Mouse (Mus musculus) neural tube, embryonic 14.5 days (tissue): Measurements from ENCODE around the gene Apof. TPM values are rescaled to one million over a fixed set of nuclear protein-coding genes. Genes with fewer than 3 reads are reported as not detected.
"Not testable (repeated sequence)": the region's sequence is repeated elsewhere in the genome, so short reads cannot be mapped to it uniquely, and the experiment has no call there.

Experiments
- ATAC-seq: fragments of 200-750 bp; cut with Nextera tagmentation; 2 replicates; pipeline ENCODE4 v1.8.0; 2017; ENCODE audit warnings: low read depth, mild to moderate bottlenecking, moderate TSS enrichment, moderate library complexity
- H3K27ac ChIP-seq: fragments of 300-500 bp; sonication (generic); 2 replicates; pipeline ENCODE4 v1.5.1; 2014; ENCODE audit warnings: low read depth, mild to moderate bottlenecking, control low read depth, low read length, moderate library complexity, mixed read lengths
- H3K27me3 ChIP-seq: fragments of 300-500 bp; sonication (generic); 2 replicates; pipeline ENCODE4 v1.6.1; 2014; ENCODE audit warnings: low read length; ENCODE audit not compliant: control insufficient read depth, insufficient read depth
- H3K36me3 ChIP-seq: fragments of 300-500 bp; sonication (generic); 2 replicates; pipeline ENCODE4 v1.6.1; 2014; ENCODE audit warnings: low read length, mixed read lengths; ENCODE audit not compliant: control insufficient read depth, insufficient read depth
- H3K4me1 ChIP-seq: fragments of 300-500 bp; sonication (generic); 2 replicates; pipeline ENCODE4 v1.6.1; 2014; ENCODE audit warnings: low read length; ENCODE audit not compliant: control insufficient read depth, insufficient read depth
- H3K4me2 ChIP-seq: fragments of 300-500 bp; sonication (generic); 2 replicates; pipeline ENCODE4 v1.6.1; 2014; ENCODE audit warnings: mild to moderate bottlenecking, low read depth, low read length, control low read depth
- H3K4me3 ChIP-seq: fragments of 300-500 bp; sonication (generic); 2 replicates; pipeline ENCODE4 v1.5.1; 2014; ENCODE audit warnings: low read depth, low read length, control low read depth, mixed read lengths
- H3K9ac ChIP-seq: fragments of 300-500 bp; sonication (generic); replicated peaks from 2 replicates; pipeline ENCODE4 v1.6.1; 2014; ENCODE audit warnings: low read depth, mild to moderate bottlenecking, control low read depth, low read length, mixed read lengths
- H3K9me3 ChIP-seq: fragments of 300-500 bp; sonication (generic); 2 replicates; pipeline ENCODE4 v1.6.1; 2016; ENCODE audit warnings: low read length; ENCODE audit not compliant: control insufficient read depth
- WGBS: fragments of 180-500 bp; shearing (Covaris S2); extraction: QIAGEN DNeasy Blood & Tissue Kit; methylation state at CpG from one replicate; pipeline ENCODE4 v1.1.7; 2014; 5-methylcytosine and 5-hydroxymethylcytosine counted together
- polyA plus RNA-seq: library from polyadenylated mRNA; unstranded; fragments of >200 nt; fragmentation: Nextera tagmentation; extraction: Ambion mirVana; gene quantifications from 2 replicates; pipeline ENCODE4 v1.2.1, GENCODE M21; 2014

Apof gene
- polyA plus RNA-seq, 1 experiment from 2014 or later: not detected

DNA sequence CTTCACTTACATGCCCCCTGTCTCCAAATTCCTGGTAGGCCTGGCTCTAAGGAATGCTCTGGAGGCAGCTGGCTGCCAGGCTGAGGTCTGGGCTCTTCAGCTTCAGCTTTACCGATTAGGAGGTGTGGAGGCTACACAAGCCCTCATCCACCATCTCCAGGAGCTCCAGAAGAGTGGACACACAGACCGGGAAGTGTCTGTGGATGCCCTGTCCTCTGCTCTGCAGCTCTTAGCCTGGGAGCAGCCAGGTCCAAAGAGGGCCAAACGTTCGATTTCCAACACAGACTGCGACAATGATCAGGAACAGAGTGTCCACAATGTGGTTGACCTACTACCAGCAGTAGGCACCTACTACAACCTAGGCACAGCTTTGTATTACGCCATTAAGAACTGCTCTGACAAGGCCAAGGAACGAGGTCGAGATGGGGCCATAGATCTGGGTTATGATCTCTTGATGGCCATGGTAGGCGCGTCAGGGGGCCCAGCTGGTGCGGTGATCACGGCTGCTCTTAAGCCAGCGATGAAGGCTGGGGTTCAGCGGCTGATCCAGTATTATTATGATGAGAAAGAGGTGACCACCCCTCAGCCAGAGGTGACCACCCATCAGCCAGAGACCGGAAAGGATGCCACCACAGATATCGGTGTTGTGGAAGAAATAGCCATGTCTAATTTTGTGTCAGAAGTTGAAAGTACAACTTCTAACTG, 887 bp downstream of the Apof start:
- Histone ChIP-seq H3K36me3 (no peaks in the 10 kb centered on the region), H3K4me1 (peaks cover 4% of the 10 kb centered on the region; the same call in 1 of the 2 replicates), H3K27ac (no peak overlapping the region), H3K9me3 (no peaks in the 10 kb centered on the region), H3K4me2 (no peak overlapping the region; the same call in 1 of the 2 replicates), H3K27me3 (no peaks in the 10 kb centered on the region), H3K9ac (no peak overlapping the region), H3K4me3 (peak overlapping the region; percentile 69; the same call in 1 of the 2 replicates)
- no peak for ATAC-seq
- 88% methylated on average over 16 of the region's 16 CpGs for WGBS

DNA sequence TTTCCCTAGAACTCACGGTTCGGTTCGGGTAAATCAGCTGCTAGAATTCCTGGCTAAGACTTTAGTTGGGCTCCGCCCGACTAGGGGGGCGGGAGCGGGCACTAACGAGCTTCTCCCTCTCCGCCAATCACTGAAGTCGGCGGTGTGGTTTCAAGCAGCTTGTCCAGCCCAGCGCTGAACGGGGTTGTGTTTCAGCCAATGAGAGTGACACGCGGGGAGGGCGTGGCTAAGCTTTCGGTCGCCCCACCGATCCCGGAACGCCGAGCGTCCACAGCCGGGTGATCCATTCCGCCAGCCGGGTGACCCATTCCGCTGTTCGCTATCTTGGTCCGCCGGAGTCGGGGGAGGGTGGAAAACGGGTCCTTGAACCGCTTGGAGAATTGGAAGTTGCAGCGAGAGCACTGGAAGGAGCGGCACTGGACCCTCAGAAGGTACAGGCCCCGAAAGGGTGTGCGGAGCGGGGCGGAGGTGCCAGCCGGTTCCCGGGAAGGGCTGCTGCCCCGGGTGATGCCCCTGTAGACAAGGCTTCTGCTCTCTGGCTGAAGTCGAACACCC, 1.9 kb downstream of the Apof start, which contains the start of gene Stat2:
Gene Stat2 (plus strand): TSS at position 273 of the 555 bp plus-strand sequence.
- peak; percentile 100 for ATAC-seq

DNA sequence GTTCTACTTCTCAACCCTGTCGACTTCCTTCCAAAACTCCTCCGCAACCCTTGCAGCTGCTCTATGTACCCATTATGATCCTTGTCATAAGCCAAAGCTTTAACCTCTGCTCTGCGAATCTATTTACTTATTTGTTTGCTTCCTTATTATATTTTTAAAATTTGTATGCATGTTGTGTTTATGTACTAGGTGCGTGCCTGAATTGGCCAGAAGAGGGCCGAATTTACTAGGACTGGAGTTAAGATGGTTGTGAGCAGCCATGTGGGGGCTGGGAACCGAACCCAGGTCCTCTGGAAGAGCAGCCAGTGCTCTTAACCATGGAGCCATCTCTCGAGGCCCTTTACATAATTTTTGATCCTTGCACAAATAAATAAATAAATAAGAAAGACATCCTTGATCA, 2.4 kb downstream of the Apof start:
- Histone ChIP-seq H3K9ac (peak overlapping the region; percentile 61), H3K4me3 (peak overlapping the region; percentile 69), H3K9me3 (no peaks in the 10 kb centered on the region), H3K36me3 (no peaks in the 10 kb centered on the region), H3K27ac (peak overlapping the region; percentile 80), H3K4me1 (peaks cover 4% of the 10 kb centered on the region; the same call in 1 of the 2 replicates), H3K27me3 (no peaks in the 10 kb centered on the region), H3K4me2 (peak overlapping the region; percentile 54)
- ATAC-seq: no peak
- WGBS: 49% methylated on average over 7 of the region's 7 CpGs

More for the DNA sequence above, 1.9 kb downstream of the Apof start, which contains the start of gene Stat2:
- H3K4me3 ChIP-seq: peak within 1 kb of the TSS; percentile 69
- H3K9ac ChIP-seq: peak within 1 kb of the TSS; percentile 61
- H3K9me3 ChIP-seq: no peaks in the 10 kb centered on the region
- WGBS: under 1% methylated on average over 42 of the region's 43 CpGs
- H3K36me3 ChIP-seq: no peaks in the 10 kb centered on the region
- H3K27ac ChIP-seq: peak within 1 kb of the TSS; percentile 80
- no peaks in the 10 kb centered on the region for H3K27me3 ChIP-seq
- H3K4me1 ChIP-seq: peaks cover 4% of the 10 kb centered on the region; the same call in 1 of the 2 replicates
- peak within 1 kb of the TSS; percentile 54 for H3K4me2 ChIP-seq

DNA sequence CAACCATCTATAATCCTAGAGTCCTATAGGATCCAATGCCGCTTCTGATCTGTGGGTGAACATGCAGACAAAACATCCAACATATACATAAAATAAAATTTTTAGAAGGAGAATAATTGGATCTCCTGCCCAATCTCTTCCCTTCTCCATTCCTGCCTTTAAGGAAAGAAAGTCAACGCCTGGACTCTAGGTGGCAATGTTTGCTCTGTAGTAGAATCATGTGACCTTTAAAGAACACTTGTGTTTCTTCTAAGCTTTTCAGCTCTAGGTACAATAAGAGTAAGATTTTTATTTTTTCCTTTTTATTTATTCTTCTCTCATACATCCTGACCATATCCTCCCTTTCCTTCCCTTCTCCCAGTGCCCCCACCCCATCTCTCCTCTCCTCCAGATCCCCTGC, 3.4 kb downstream of the Apof start:
- 65% methylated on average over 2 of the region's 2 CpGs for WGBS

DNA sequence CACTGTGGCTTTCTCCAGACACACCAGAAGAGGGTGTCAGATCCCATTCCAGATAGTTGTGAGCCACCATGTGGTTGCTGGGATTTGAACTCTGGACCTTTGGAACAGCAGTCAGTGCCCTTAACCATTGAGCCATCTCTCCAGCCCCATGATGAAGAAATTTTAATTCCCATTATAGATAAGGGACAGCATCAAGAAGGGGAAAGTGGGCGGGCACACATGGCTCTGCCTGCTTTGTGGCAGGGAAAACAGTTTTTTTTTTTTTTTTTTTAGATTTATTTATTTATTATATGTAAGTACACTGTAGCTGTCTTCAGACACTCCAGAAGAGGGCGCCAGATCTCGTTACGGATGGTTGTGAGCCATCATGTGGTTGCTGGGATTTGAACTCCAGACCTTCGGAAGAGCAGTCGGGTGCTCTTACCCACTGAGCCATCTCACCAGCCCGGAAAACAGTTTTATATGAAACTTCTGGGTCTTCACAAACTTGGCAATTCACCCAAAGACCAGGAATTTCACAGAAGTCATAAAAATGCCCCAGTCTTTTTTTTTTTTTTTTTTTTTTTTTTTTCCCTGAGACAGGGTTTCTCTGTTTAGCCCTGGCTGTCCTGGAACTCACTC, 4.5 kb downstream of the Apof start:
- WGBS: 90% methylated on average over 4 of the region's 7 CpGs
- not testable (repeated sequence) for H3K4me1 ChIP-seq

More for the DNA sequence above, 3.4 kb downstream of the Apof start:
- H3K4me2 ChIP-seq: no peak overlapping the region
- H3K9me3 ChIP-seq: no peaks in the 10 kb centered on the region
- H3K27ac ChIP-seq: no peak overlapping the region
- no peak for ATAC-seq
- no peaks in the 10 kb centered on the region for H3K27me3 ChIP-seq
- no peaks in the 10 kb centered on the region for H3K36me3 ChIP-seq
- H3K9ac ChIP-seq: no peak overlapping the region
- no peak overlapping the region for H3K4me3 ChIP-seq
- H3K4me1 ChIP-seq: peaks cover 4% of the 10 kb centered on the region; the same call in 1 of the 2 replicates

DNA sequence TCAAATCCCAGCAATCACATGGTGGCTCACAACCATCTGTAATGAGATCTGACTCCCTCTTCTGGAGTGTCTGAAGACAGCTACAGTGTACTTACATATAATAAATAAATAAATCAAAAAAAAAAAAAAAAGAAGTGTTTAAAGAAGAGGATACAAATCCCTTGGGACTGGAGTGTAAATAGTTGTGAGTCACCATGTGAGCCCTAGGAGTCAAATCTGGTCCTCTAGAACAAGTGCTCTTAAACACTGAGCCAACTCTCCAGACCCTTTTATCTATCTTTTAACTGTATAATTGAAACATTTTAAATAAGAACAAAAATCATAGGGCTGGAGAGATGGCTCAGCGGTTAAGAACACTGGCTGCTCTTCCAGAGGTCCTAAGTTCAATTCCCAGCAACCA, 6.9 kb downstream of the Apof start:
- WGBS: 100% methylated on average over 1 of the region's 1 CpGs

More for the DNA sequence above, 4.5 kb downstream of the Apof start:
- not testable (repeated sequence) for H3K4me2 ChIP-seq, H3K27ac ChIP-seq, H3K9me3 ChIP-seq, H3K27me3 ChIP-seq, H3K36me3 ChIP-seq, ATAC-seq, H3K4me3 ChIP-seq, H3K9ac ChIP-seq

DNA sequence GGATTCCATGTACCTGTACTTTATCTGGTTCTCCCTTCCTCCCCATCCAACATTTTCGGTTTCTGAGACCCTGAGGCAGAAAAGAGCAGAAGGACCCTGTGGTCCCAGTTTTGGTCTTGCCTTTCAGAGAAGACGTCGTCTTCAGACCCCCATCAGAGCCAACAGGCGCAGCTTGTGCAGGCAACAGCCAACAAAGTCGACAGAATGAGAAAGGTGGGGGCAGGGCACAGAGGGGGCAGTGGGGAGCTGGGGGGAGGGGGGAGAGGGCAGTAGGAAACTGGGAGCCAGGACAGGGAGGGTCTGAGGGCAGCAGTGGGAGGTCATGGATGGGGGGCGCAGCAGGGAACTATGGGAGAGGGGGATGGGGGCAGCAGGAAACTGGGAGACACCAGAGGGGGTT, 9.7 kb downstream of the Apof start:
- Histone ChIP-seq H3K36me3 (peaks cover 24% of the 10 kb centered on the region), H3K4me1 (no peaks in the 10 kb centered on the region), H3K9me3 (no peaks in the 10 kb centered on the region), H3K27ac (no peak overlapping the region), H3K4me3 (no peak overlapping the region), H3K9ac (no peak overlapping the region), H3K4me2 (no peak overlapping the region), H3K27me3 (no peaks in the 10 kb centered on the region)
- no peak for ATAC-seq
- 53% methylated on average over 5 of the region's 6 CpGs for WGBS

More for the DNA sequence above, 6.9 kb downstream of the Apof start:
- not testable (repeated sequence) for H3K27ac ChIP-seq, H3K9me3 ChIP-seq, H3K27me3 ChIP-seq, H3K4me1 ChIP-seq, H3K4me2 ChIP-seq, ATAC-seq, H3K4me3 ChIP-seq, H3K9ac ChIP-seq
- peaks cover 12% of the 10 kb centered on the region; the same call in 1 of the 2 replicates for H3K36me3 ChIP-seq

DNA sequence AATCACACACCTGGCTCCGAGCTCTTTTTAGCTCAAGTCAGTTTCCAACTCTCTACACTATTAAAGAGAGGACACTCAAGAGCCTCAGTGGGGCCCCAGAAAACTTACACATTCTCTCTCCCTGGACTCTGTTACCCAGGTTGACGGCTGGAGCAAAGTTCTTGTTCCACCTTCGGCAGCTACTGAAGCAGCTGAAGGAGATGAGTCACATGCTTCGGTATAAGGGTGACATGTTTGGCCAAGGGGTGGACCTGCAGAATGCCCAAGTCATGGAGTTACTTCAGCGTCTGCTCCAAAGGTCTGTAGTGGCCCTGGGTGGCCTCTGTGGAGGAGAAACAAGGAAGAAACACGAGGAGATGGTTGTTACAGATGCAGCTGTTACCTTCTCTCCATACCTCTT, 12.5 kb downstream of the Apof start:
- WGBS: 90% methylated on average over 6 of the region's 6 CpGs
- no peaks in the 10 kb centered on the region for H3K27me3 ChIP-seq
- H3K27ac ChIP-seq: no peak overlapping the region
- no peak overlapping the region for H3K4me2 ChIP-seq
- H3K4me1 ChIP-seq: no peaks in the 10 kb centered on the region
- H3K4me3 ChIP-seq: no peak overlapping the region
- peaks cover 38% of the 10 kb centered on the region for H3K36me3 ChIP-seq
- H3K9me3 ChIP-seq: no peaks in the 10 kb centered on the region
- no peak overlapping the region for H3K9ac ChIP-seq
- ATAC-seq: no peak

DNA sequence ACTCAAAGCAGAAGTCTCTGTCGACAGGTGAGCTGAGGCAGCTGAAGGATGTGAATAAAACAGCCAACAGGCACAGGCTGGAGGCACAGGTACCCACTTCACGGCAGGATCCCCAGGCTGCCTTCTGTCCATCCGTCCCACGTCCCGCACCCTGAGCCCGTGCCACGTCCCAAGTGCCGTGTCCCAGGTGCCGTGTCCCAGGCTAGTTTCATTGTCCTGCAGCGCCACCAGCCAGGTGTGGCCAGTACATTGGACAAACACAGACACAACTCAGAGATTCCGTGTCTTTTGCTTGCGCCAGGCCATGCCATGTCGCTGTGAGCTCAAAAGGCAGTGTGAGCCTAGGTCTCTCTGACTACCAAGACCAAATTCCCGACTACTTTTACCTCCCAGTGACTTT, 13.2 kb downstream of the Apof start:
- Histone ChIP-seq H3K9ac (no peak overlapping the region), H3K4me2 (no peak overlapping the region), H3K4me3 (no peak overlapping the region), H3K27ac (no peak overlapping the region), H3K9me3 (no peaks in the 10 kb centered on the region), H3K36me3 (peaks cover 46% of the 10 kb centered on the region), H3K27me3 (no peaks in the 10 kb centered on the region), H3K4me1 (no peaks in the 10 kb centered on the region)
- WGBS: 91% methylated on average over 14 of the region's 14 CpGs
- no peak for ATAC-seq
